Mouse (Mus musculus) left cerebral cortex, adult 8-10 months (tissue): ENCODE measurements around the gene Cactin. TPM values are rescaled to one million over a fixed set of nuclear protein-coding genes. Genes with fewer than 3 reads are reported as not detected.

Experiments
- DNase-seq, 2 experiments: peaks; one replicate each; pipeline ENCODE4 v3.0.0; 2022; ENCODE audit warnings: low spot score in 2 of 2
- total RNA-seq, 4 experiments: library from RNA; stranded (reverse); gene quantifications; 2 replicates each; pipeline ENCODE4 v1.2.4; 2022

Cactin gene
- total RNA-seq, 4 experiments from 2014 or later, result 27.7 to 30.9 (median 29.2) TPM

DNA sequence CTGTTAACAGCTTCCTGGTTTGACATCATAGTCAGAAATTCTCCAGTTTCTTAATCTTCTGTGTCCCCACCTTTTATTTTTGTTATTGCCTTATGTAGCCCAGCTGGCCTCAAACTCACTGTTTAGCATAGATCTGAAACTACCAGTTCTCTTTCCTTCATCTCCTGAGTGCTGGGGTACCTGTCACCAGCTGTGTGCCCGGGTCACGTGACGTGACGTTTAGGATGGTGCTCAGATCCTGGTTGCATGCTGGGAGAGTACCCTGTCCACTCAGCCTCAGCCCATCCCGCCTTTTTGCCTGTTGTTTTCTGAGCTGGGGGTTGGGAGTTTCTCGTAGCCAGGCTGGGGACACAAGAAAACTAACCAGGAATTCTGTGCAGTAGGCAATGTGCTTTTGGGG is 23.7 kb upstream of the Cactin start:
- no peak for DNase-seq

DNA sequence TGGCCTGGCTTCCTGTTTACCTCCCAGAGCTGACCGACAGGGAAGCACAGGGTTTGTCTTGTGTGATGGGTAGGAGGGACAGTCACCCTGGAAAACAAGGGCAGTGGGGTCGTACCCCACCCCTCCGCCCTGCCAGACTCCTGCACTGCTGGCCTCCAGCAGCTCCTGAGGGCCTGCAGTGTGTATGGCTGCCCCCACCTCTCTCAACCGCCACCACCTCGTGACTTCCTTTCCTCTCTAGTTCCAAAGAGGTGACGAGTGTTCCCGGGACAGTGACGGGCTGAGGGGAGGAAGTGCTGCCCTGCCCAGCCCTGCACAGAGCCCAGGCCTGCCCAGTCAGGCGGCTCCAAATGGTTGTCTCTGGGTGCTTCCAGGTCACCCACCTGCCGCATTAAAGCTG is 23.1 kb upstream of the Cactin start:
- DNase-seq, result no peak

DNA sequence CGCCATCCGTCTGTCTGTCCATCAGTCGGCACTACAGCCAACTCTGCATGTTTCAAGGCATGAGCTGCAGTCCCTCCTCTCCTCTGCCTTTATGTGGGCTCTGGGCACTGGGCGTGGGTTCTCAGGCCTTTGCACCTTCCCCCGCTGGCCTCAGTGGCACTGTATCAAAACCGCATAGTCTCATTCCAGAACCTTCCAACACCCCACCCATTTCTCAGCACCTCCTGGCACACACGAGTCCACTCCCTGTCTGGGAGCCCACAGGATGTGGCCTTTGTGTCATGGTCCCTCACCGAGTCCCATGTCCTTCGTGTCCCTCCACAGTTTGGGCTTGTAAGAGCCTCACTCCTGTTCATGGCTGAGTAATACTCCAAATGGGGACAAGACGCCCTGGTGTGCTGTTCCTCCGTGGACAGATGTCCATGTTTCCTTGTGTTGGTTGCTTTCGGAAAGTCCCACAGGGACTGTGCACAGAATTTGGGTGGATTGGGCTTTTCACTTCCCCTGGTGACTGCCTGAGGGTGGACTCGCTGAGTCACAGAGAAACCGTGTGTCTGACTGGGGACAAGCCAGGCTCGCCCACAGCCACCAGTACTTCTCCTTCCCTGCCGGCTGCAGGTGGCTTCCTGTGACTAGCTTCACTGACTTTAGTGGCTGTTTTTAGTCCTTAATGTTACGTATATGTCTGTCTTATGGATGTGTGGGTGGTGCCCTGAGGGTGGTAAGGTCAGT is 22.4 kb upstream of the Cactin start:
- peak in 1 of 2 experiments; percentile 84 for DNase-seq

DNA sequence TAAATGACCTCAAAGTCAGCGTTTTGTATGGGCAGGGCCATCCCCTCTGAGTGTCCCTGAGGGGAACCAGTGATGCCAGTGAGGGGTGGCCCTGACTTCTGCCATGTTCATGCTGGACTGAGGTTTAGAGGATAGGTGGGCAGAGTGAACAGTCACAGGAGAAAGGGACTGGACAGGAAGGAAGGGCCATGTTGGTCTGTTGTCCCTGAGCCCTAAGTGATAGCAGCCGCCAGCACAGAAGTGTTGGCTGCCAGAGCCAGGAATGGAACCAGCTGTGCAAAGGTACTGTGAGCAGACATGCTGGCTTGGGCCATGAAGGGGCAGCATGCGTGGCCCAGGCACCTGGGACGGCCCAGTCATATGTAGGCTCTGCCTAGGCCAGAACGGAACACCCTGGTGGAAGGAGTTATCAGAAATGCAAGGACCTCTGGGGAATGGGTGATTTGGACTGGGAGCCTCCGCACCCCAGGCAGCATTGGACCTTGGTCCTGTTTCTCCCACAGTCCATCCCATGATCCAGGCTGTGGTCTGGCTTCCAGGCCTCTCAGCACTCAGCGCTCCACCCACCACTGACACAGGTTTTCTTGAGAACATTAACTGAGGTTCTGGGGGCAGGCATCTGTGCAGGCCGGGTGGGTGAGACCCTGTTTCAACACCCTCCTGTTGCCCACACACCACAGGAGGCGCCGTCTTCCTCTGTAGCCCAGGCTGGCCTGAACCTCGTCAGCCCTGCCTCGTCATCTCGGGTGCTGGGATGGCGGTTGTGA is 21.1 kb upstream of the Cactin start:
- DNase-seq, result no peak

DNA sequence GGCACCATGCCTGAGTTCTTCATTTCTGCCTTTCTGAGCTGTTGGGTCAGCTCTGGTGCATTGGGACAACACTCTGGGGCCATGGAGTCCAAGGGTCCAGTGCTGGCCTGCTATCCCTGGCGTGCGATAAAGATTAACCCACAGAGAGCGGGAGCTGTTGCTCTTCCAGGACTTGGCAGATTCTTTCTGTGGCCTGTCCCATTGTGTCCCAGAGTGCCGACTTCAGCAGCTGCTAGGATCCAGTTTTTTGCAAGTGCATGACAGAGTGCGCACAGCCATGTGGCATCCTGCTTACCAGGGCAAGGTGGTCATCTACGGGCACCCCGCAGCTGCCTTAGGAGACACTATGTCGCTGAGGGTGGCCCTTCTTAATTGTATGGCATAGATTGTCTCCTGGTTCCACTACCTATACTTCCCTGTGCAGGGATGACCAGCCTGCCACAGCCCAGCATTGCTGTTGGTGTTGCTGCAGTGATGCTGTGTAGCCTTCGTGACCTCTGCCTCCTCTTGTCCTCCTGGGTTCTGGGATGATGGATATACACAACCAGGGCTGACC is 20.5 kb upstream of the Cactin start:
- no peak for DNase-seq

DNA sequence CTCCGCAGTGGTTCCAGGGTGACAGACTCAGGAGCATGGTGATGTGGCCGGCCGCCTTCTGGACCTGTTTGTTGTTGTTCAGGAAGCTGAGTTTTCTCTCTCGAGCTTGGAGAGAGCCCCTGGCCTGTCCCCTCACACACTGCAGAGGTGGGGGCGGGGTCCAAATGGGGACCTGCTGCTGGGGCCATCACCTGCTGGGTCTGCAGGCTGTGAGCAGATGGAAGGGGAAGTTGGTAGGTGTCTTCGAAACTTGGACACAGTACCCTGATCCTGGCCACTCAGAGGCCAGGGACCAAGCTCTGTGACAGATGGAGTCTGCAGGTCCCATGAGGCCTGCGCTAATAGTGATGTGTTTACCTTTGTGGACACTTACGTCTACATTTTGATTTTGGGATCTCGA is 19.6 kb upstream of the Cactin start:
- no peak for DNase-seq

DNA sequence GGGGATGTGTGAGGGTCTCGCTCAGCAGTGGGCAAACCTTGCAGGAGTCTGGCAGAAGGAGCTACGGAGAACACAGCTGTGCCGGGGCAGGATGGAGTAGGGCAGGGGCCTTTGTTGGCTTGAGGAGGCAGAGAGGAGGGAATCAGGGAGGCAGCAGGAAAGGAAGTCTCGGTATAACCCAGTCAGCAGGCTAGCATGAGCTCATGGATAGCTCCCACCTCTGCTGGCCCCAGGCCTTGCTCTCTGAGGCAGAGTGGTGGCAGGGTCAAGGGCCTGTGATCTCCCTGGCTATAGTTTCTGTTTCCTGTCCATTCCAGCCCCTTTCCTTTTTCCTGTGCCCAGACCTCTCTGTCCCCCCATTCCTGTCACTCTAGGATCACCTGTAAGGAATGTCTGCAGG is 18.6 kb upstream of the Cactin start:
- no peak for DNase-seq

DNA sequence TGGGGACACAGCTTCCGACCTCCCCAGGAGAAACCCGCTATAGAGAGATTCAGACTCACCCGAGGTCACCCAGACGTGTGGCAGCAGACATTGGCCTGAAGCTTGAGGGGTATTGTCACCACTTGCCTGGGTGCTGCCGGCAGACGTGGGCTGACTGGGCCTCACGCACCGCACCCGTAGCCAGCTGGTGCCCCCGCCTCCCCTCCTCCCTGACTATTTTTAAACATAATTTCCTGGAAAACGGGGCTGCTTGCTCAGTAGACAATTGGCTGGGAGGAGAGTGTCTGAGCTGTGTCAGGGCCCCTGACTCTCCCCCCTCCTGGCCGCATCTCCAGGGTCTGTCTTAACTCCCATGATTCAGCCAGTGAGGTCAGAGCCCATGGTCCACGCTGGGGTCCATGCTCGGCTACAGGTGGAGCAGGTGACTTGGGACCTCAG is 18.1 kb upstream of the Cactin start:
- DNase-seq, result peak in 1 of 2 experiments; percentile 84

DNA sequence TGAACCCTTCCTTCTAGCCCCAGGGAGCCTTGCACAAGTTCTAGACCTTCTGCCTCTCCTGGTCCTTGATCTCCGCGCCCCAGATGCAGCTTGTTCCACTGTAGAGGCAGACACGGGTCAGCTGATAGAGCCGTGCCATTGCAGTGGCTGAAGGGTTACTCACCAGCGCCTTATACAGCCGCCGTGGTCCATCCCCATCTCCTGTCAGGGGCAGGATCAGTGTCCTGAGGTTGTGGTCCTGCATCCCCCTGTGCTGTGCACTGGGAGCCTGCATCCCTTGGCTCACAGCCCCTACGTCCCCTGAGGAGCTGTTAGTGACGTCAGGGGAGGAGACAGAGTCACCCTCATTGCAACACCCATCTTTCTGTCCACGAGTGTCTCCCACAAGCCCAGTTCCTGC is 17.6 kb upstream of the Cactin start:
- no peak for DNase-seq

DNA sequence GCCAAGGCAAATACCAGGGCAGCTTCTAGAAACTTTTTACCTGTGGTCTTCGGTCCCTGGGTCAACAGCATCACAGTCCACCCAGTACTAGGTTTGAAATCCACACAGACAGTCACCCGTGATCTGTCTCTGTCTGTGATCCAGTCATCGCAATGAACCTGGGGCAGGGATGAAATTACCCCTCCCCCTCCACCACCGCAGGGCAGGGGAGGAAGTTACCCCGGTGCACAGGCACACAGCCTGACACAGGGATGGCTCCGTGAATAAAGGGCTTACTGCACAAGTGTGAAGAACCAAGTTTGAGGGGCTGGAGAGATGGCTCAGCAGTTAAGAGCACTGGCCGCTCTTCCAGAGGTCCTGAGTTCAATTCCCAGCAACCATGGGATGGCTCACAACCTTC is 17.1 kb upstream of the Cactin start:
- DNase-seq, result no peak

DNA sequence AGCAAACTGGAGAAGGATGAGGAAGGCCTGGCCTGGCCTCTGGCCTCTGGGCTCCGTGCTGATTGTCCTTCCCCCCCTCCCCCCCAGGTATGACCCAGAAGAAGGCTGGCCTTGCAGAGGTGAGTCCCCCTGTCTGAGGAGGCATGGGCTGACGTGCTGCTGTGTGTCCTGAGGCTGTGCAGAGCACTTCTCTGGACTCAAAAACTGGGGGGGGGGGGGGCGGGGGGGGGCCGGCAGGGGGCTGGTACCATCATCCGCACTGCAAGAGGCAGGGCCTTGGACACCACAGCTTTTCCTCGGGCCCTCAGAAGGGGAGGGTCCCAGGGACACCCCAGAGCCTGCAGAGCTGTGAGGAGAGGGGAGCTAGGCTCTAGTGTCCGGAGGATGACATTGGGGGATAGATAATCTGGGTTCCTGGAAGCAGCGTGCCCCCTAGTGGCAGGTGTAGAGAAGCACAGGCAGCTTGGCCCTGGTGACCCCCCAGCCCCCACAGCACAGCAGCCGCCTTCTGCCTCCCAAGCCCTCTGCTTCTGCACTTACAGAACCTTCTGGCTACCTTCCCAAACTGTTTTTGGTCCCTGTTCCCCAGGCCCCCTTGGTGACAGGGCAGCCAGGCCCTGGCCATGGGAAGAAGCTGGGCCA is 16.2 kb upstream of the Cactin start:
- DNase-seq, result no peak

DNA sequence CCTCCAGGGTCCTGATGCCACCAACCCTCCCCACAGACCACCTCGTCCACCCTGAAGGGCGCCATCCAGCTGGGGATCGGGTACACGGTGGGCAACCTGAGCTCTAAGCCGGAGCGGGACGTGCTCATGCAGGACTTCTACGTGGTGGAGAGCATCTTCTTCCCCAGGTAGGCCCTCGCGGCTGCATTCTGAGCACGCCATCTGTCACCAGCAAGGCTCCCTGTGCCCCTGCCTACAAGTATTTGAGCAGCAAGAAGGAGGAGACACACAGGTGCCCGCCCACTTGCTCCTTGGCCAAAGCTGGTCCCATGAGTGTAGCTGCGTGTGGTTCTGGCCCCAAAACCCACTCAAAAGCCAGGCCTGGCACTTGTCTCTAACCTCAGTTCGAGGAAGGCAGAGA is 15.2 kb upstream of the Cactin start:
- DNase-seq, result no peak

DNA sequence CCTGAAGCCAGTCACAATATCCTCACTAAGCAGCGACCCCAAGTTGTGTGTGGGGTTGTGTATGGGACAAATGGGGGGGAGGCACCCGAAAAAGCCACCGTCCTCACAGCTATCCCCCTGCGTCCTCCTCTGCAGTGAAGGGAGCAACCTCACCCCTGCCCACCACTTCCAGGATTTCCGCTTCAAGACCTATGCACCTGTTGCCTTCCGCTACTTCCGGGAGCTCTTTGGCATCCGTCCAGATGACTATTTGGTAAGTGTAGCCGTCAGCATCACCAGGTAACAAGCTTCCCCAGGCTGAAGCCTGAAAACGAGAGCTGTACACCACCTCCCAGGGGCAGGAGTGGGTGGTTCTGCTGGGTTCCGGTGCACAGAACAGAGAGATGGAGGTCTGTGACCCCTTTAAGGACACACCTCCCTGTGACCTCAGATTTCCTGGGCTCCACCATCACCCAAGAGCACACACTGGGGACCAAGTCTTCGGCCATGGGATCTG is 14.7 kb upstream of the Cactin start:
- no peak for DNase-seq

DNA sequence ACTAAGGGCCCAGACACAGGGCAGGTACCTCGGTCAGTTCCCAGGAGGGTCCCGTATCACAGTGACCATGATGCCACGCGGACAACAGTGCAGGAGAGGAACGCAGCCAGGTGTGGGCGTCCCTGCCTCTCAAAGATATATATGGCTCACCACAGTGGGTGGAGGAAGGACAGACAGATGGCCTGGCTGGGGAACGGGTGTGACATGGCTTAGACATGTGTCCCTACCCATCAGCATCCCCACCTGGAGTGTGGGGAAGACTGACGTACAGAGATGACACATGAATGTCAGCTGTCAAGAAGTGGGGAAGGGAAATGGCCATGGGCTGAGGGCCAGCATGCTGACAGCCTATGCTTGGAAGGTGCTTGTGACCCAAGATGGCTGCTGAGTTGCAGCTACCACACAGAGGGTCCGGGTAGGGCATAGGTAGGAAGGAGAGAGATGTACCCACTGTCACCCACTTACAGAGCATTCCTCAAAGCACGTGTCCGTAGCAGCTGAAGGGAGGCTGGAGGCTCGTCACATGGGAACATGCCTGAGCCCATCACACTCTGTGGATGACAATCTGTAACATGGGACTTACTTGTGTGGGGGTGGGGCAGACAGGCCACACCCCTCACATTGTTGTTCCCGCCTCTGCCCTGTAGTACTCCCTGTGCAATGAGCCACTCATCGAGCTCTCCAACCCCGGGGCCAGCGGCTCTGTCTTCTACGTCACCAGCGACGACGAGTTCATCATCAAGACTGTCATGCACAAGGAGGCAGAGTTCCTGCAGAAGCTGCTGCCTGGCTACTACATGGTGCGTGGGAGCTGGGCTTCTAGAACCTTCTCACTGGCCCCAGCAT is 13.8 kb upstream of the Cactin start:
- peak in 1 of 2 experiments; percentile 84 for DNase-seq

DNA sequence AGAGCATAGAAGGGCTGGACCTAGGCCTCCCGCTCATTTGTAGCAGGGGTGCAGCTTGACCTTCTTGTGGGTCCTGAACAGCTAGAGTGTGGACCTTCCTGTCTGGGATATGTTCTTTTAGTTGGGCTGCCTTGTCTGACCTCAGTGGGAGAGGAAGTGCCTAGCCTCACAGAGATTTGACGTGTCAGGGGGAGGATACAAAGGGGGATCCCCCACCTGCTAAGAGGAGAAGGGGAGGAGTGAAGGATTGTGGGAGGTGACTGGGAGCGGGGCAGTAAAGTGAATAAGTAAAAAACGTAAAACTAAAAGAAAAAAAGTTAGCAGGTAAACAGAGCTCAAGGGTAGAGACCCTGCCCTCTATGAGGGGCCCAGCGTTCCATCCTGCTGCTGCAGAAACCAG is 11.3 kb upstream of the Cactin start:
- no peak for DNase-seq

DNA sequence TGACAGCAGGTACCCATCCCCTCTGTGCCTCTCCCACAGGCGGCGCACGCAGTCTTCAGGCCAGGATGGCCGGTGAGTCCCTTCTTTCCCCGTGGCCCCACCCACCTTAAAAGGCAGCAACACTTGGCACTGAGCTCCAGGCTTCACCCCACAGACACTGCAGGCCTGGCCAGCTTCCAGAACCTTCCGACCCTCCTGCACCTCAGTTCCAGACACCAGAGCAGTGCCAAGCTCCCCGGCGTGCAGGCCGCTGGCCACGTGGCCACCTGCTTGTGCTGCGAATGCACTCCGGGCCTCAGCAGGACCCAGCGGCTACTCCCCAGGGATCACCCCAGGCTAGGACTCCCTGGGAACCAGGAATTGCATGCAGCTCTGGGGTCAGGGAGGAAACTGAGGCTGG is 7.3 kb upstream of the Cactin start:
- no peak for DNase-seq

DNA sequence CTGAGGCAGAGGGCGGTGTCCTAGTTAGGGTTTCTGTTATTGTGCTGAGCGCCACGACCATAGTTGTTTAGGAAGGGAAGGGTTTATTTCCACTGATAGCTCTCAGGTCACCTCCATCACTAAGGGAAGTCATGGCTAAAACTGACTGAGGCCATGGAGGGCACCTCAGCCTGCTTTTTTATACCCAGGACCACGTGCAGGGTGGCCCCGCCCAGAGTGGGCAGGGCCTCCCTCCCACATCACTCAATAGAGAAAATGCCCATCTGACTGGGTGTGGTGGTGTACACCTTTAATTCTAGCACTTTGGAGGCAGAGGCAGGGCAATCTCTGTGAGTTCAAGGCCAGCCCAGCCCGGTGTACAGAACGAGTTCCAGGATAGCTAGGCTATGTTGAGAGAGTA is 6.7 kb upstream of the Cactin start:
- no peak for DNase-seq

DNA sequence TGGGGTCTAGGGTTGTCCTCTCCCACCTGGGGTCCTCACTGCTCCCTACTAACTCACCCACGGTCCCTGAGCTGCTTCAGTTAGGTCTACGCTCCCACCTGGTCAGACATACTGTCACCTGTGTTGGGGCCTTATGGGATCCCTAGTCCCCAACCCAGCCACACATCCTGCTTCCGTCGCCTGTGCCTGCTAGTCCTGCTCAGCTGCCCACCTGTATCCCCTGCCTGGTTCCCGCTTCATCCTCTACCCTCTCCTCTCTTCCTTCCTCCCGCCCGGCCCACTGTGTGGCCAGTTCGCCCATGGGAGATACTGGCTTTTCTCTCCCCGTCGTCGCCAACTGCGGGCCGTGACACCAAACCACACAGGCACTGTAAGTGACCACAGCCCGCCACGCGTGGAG is 5.3 kb upstream of the Cactin start:
- DNase-seq, result no peak

DNA sequence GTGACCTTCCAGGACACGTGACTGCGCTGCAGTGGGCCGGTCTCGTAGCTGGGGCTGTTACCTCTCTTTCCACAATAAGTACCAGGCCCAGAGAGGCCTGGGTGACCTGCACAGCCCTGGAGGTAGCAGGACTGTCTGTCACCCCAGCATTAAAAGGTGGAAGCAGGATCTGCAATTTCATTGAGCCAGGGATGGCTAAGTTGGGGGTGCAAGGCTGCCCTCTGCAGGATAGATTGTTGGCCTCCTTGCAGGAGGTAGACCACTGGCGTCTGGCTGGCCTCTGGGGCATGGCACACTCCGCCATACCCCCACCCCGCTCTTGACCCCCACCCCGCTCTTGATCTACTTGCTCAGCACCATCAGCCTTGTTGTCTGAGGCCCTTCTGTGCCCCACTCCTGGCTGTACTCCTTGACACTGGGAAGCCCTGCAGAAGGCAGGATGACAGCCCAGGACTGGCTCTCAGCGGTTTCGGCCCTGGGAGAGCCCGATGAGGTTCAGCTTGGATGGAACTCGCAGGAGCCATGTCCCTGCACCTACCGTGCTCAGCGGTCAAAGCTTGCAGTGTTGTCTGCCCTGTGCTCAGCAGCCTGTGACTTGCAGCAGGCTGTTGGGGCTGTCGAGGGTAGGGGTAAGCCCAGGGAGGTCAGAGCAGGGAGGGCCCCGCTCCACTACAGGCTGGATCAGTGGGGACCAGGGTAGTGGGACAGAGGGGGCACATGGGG is 4.4 kb upstream of the Cactin start:
- no peak for DNase-seq

DNA sequence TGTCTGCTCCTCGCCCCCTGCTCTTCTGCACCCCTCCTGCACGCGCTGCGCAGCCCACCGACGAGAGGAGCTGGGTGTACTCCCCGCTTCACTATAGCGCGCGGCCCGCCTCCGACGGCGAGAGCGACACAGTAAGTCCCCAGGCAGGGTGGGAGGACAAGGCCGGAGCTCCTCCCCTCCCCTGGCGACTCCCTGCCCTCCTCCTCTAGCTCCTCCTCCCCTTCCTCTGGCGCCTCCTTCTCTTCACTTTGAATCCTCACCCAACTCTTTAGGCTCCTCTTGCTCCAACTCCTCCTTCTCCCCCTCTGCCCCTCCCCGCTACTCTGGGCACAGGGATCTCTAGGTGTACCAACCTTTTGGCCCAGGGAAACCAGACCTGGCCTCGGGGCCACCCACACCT is 3.6 kb upstream of the Cactin start:
- DNase-seq, result no peak
